Mouse (Mus musculus) forebrain, embryonic 10.5 days (tissue): ENCODE measurements around the gene Gga1. TPM values are rescaled to one million over a fixed set of nuclear protein-coding genes. Genes with fewer than 3 reads are reported as not detected.

ENCODE experiments used
- DNase-seq: peaks from one replicate; pipeline ENCODE4 v3.0.0-alpha.2; 2017; ENCODE audit warnings: low spot score; ENCODE audit errors: extremely low spot score
- H3K27ac ChIP-seq: fragments of 300-500 bp; sonication (generic); 2 replicates; pipeline ENCODE4 v1.5.1; 2016; ENCODE audit warnings: mild to moderate bottlenecking
- H3K27me3 ChIP-seq: fragments of 300-500 bp; sonication (generic); 2 replicates; pipeline ENCODE4 v1.6.1; 2016; ENCODE audit warnings: mild to moderate bottlenecking; ENCODE audit not compliant: poor library complexity, severe bottlenecking
- H3K36me3 ChIP-seq: fragments of 300-500 bp; sonication (generic); replicated peaks from 2 replicates; pipeline ENCODE4 v1.6.1; 2016; ENCODE audit warnings: mild to moderate bottlenecking, moderate library complexity
- H3K4me1 ChIP-seq: fragments of 300-500 bp; sonication (generic); 2 replicates; pipeline ENCODE4 v1.6.1; 2016
- H3K4me3 ChIP-seq: fragments of 300-500 bp; sonication (generic); 2 replicates; pipeline ENCODE4 v1.5.1; 2016; ENCODE audit warnings: mild to moderate bottlenecking, moderate library complexity
- H3K9me3 ChIP-seq: fragments of 300-500 bp; sonication (generic); 2 replicates; pipeline ENCODE4 v1.6.1; 2016; ENCODE audit warnings: mild to moderate bottlenecking, moderate library complexity
- WGBS: fragments of 180-500 bp; shearing (Covaris S2); methylation state at CpG from one replicate; pipeline ENCODE4 v1.1.7; 2016; 5-methylcytosine and 5-hydroxymethylcytosine counted together
- polyA plus RNA-seq: library from polyadenylated mRNA; unstranded; fragments of >200 nt; fragmentation: Nextera tagmentation; extraction: Ambion mirVana; gene quantifications from 2 replicates; pipeline ENCODE4 v1.2.1, GENCODE M21; 2016

The Gga1 gene
- polyA plus RNA-seq, 1 experiment from 2014 or later = 52.6 TPM

DNA sequence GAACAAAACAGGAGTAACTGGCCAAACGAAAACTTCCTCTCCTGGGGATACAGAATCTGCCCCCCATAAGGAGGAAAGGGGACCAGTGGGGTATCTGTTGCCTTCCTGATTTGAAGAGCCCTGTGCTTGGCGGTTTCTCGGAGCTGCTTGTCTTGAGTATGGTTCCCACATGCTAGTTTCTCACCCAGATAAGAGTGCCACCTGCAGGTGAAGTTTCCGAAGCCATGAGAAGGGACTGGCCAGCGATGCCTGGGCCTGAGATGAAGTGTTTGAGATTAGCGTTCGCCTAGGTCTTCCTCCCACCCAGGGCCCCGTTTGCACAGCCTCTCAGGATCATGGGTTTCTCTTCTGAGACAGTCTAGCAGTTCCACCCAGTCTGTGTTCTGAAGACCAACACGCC is 35.0 kb downstream of the Gga1 start:
- H3K4me1 ChIP-seq = peaks cover 46% of the 10 kb centered on the region
- peak; percentile 50 for DNase-seq
- H3K27me3 ChIP-seq = no peaks in the 10 kb centered on the region
- H3K9me3 ChIP-seq = no peaks in the 10 kb centered on the region
- peaks cover 57% of the 10 kb centered on the region for H3K36me3 ChIP-seq
- no peak overlapping the region for H3K27ac ChIP-seq
- WGBS = 38% methylated on average over 9 of the region's 9 CpGs
- H3K4me3 ChIP-seq = no peak overlapping the region

DNA sequence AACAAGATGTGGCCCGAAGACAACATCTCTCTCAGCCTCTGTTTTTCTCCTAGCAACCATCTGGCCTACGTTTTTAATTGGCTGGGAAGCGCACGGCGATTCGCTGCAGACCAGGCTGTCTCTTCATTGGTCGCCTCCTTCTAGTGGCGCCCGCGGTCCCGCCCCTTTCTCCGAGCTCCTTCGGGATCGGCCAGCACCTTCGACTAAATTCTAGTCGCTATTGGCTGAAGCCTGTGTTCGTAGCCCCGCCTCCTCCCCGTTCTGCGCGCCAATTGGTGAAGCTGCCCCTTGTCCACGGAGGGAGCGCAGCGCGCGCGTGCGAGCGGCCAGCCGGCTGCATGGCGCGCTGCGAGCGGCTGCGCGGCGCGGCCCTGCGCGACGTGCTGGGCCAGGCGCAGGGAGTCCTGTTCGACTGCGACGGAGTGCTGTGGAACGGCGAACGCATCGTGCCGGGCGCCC is 36.7 kb downstream of the Gga1 start, which contains the start of gene Pdxp:
Gene Pdxp, plus strand, starts transcription at position 288 of the 459 bp plus-strand sequence.
- no peaks in the 10 kb centered on the region for H3K9me3 ChIP-seq
- H3K4me1 ChIP-seq = peaks cover 55% of the 10 kb centered on the region
- H3K36me3 ChIP-seq = peaks cover 55% of the 10 kb centered on the region
- DNase-seq = peak; percentile 99
- H3K4me3 ChIP-seq = peak within 1 kb of the TSS; percentile 90
- no peaks in the 10 kb centered on the region for H3K27me3 ChIP-seq
- WGBS = under 1% methylated on average over 51 of the region's 51 CpGs
- H3K27ac ChIP-seq = peak within 1 kb of the TSS; percentile 96

DNA sequence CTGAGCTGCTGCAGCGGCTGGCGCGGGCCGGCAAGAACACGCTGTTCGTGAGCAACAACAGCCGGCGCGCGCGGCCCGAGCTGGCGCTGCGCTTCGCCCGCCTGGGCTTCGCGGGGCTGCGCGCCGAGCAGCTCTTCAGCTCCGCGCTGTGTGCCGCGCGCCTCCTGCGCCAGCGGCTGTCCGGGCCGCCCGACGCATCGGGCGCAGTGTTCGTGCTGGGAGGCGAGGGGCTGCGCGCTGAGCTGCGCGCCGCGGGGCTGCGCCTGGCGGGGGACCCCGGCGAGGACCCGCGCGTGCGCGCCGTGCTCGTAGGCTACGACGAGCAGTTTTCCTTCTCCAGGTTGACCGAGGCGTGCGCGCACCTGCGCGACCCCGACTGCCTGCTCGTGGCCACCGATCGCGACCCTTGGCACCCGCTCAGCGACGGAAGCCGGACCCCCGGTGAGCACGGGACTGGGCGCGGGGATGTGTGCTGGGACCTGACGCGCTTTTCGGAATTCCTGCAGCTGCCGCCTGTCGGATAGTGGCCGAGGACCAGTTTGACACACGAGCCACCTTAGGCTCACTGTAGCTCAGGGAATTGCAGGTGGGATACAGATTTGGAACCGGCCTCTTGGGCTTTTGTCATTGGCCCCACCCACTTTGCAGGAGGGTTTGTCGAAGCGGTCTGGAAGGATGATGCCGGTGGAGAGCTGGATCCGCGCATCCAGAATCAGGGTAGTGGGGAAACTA is 37.3 kb downstream of the Gga1 start:
- Histone ChIP-seq H3K36me3 (peaks cover 55% of the 10 kb centered on the region), H3K9me3 (no peaks in the 10 kb centered on the region), H3K4me3 (peak overlapping the region; percentile 90), H3K27ac (peak overlapping the region; percentile 96), H3K27me3 (no peaks in the 10 kb centered on the region), H3K4me1 (peaks cover 55% of the 10 kb centered on the region)
- WGBS = under 1% methylated on average over 86 of the region's 87 CpGs
- peak; percentile 41 for DNase-seq

DNA sequence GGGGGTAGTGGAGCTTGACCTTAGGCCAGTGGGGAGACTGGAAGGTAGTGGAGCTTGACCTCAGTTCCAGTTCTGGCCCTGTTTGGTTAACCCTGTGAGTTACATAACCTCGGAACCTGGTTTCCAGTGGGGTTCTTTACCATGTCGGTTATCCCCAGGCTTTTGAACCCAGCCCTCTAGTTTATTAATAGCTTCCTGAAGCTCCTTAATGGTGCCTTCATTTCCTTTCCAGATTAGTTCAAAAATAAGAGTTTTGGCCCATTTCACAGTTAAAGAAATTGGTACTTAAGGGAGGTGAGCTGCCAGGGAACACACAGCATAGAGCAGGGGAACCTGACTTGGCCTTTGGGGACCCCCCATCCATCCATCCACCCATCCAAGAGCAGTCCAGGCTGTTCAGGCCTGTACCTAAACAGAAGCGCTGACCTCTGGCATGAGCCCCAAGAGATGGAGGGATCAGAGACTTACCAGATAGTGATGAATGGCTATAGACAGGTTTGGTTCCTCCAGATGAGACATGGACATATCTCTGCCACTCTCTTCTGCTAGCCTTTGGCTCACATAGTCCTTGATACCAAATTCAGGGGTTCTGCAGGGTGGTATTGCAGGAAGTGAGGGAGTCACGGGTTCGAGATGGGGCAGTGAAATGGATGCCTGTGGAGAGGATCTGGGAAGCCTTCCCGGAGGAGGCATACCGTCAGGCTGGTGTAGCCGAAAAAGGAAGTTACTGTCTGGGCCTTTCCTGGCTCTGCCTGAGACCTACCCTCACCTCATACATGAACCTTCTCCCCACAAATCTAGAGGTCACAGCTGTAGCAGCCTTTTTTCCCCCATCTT is 38.1 kb downstream of the Gga1 start:
- 53% methylated on average over 8 of the region's 8 CpGs for WGBS
- peaks cover 55% of the 10 kb centered on the region for H3K36me3 ChIP-seq
- peak overlapping the region; percentile 96 for H3K27ac ChIP-seq
- peak overlapping the region; percentile 90 for H3K4me3 ChIP-seq
- DNase-seq = no peak
- peaks cover 55% of the 10 kb centered on the region for H3K4me1 ChIP-seq
- H3K9me3 ChIP-seq = no peaks in the 10 kb centered on the region
- no peaks in the 10 kb centered on the region for H3K27me3 ChIP-seq

DNA sequence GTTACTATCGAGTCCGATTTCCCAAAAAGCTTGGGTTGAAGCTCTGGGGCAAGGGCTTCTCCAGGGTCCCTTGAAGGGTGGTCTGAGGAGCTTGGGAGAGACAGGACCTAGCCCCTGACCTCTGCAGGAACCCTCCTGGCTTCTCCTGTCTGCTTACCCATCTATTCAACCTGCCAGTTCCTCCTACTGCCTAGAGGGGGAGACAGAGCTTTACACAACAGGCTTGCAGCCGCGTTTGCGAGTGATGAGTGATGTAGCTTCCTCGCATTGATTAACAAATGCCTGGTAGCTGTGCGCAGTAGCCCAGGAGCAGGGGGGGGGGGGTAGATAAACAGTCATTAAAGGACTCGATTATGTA is 38.6 kb downstream of the Gga1 start:
- DNase-seq = peak; percentile 71
- H3K4me3 ChIP-seq = peak overlapping the region; percentile 90
- peaks cover 51% of the 10 kb centered on the region for H3K36me3 ChIP-seq
- WGBS = 14% methylated on average over 8 of the region's 8 CpGs
- no peaks in the 10 kb centered on the region for H3K27me3 ChIP-seq
- H3K27ac ChIP-seq = 0 out of 2 replicates have a peak overlapping the region, but pooled peaks have one; percentile 0
- no peaks in the 10 kb centered on the region for H3K9me3 ChIP-seq
- H3K4me1 ChIP-seq = peaks cover 55% of the 10 kb centered on the region

DNA sequence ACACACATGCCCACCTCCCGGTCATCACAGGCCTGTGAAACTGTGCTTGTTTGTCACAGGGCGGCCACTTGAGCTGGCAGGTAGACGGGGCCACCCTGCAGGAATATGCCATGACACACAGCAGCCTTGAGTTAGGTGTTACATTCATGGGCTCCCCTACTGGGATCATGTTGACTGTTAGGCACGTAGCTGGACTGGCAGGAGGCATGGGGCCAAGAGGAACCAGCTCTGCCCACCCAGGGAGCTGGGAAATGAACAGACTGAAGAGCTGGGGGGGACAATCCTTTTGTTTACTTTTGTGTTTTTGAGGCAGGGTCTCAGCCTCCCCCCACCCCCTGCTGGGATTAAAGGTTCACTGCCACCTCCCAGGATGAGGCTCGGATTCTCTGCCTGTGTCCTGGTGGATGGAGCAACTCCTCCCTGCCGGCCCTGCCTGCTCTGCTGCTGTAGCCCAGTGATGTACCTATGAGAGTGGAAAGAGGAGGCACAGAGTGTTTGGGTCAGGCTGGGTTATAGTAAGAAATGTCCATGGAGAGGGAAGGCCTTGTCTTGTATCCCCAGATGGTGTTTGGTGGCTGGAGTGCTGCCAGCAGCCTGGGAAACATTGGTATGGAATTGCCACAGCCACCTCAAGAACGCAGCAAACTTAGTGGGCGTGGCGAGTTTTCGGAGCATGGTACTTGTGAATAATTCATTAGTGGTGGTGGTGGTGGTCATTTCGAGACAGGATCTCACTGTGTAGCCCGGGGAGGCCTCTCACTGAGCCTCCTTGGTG is 39.2 kb downstream of the Gga1 start:
- Histone ChIP-seq H3K9me3 (no peaks in the 10 kb centered on the region), H3K36me3 (peaks cover 46% of the 10 kb centered on the region), H3K4me1 (peaks cover 54% of the 10 kb centered on the region), H3K27me3 (no peaks in the 10 kb centered on the region), H3K4me3 (peak overlapping the region; percentile 90), H3K27ac (0 out of 2 replicates have a peak overlapping the region, but pooled peaks have one; percentile 0)
- DNase-seq = no peak
- WGBS = 72% methylated on average over 12 of the region's 12 CpGs

DNA sequence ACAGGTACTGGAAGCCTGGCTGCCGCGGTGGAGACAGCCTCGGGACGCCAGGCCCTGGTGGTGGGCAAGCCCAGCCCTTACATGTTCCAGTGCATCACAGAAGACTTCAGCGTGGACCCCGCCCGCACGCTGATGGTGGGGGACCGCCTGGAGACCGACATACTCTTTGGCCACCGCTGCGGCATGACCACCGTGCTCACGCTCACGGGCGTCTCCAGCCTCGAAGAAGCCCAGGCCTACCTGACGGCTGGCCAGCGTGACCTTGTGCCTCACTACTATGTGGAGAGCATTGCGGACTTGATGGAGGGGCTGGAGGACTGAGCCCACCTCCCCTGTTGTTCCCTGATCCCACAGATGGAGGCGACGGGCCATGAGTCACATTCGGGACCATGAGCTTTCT is 41.1 kb downstream of the Gga1 start:
- Histone ChIP-seq H3K36me3 (peaks cover 42% of the 10 kb centered on the region), H3K4me3 (no peak overlapping the region)

DNA sequence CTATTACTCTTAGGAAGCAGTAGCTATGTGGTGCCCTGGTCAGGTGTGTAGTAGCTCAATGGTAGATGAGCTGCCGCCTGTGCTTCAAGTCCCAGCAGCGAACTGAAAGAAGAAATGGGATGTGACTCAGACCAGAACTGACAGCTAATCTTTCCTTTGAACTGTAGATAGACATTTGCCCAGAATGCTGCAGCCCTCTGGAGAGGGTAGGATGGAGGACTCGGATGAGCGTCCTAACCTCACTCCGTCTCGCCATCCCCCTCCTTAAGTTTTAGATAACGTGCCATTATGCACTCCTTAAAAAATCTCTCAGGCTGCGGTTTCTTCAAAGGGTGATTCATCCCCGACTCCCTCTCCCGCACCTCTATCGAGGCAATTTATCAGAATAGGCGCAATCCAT is 42.9 kb downstream of the Gga1 start:
- Histone ChIP-seq H3K36me3 (peaks cover 42% of the 10 kb centered on the region), H3K9me3 (no peaks in the 10 kb centered on the region), H3K27me3 (0 out of 2 replicates have a peak, but pooled peaks cover under 1% of the 10 kb centered on the region), H3K4me3 (no peak overlapping the region), H3K27ac (no peak overlapping the region), H3K4me1 (peaks cover 43% of the 10 kb centered on the region)
- 88% methylated on average over 12 of the region's 12 CpGs for WGBS
- DNase-seq = no peak

More for the DNA sequence above, 41.1 kb downstream of the Gga1 start:
- 92% methylated on average over 23 of the region's 23 CpGs for WGBS
- no peaks in the 10 kb centered on the region for H3K9me3 ChIP-seq
- DNase-seq = no peak
- H3K27ac ChIP-seq = no peak overlapping the region
- H3K4me1 ChIP-seq = peaks cover 48% of the 10 kb centered on the region
- no peaks in the 10 kb centered on the region for H3K27me3 ChIP-seq

DNA sequence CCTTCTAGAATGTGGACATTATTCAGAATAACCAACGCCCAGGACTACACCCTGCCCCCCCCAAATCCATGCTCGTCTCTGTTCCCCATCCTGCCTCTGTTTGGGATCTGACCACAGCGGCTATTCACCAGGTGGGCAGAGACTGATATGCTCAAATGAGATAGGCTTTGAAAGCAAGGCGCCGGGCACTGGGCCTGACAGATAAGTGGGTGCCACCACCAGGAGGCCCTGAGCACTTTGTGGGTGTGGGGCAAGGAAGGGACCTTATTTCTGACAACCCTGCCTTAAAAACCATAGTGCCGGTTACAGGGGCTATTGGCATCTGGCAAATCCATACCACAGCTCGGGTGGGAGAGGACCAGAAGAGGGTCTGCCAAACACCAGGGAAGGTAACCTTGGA is 45.7 kb downstream of the Gga1 start:
- Histone ChIP-seq H3K4me1 (peaks cover 46% of the 10 kb centered on the region), H3K27me3 (peaks cover 25% of the 10 kb centered on the region), H3K4me3 (no peak overlapping the region), H3K27ac (no peak overlapping the region), H3K9me3 (no peaks in the 10 kb centered on the region), H3K36me3 (peaks cover 24% of the 10 kb centered on the region)
- WGBS = 84% methylated on average over 7 of the region's 7 CpGs
- DNase-seq = no peak

DNA sequence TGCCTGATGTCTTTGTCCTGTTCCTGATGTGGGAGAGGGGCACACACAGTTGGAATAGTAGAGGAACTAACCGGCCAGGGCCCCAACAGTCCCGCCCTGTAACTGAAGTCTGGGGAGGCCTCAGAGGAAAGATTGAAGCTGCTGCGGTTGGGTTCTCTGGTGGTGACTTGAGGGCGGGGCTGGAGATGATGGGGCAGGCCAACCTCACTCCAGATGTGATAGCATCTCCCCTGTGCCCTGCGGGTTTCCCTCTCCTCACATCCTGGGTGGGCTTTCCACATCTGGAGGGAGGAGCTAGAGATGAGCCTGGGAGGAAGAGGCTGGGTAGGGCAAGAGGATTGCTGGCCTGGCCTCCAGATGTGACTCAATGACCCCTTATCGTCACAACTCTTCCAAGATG is 46.6 kb downstream of the Gga1 start:
- no peak for DNase-seq
- Histone ChIP-seq H3K27ac (peak overlapping the region; percentile 53; the same call in 1 of the 2 replicates), H3K9me3 (no peaks in the 10 kb centered on the region), H3K27me3 (peaks cover 27% of the 10 kb centered on the region), H3K4me1 (peaks cover 52% of the 10 kb centered on the region), H3K36me3 (peaks cover 17% of the 10 kb centered on the region), H3K4me3 (no peak overlapping the region)
- WGBS = 71% methylated on average over 6 of the region's 6 CpGs

DNA sequence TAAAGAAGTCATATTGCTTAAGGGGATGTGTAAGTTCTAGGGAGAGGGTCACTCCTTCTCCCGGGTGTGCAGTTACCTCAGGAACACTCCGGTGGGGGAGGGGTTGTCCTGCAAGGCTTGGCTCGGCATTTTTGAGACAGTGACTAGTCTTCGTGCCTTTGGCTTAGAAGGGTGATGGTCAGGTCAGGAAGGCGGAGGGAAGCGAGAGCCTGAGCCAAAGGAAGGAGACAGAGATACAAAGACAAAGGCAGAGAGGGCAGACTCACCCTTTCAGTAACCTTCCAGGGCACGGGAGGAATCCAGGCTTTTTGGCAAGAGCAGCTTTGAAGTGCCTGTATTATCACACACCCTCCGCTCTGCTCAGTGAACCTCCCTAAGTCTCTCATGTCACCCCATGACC is 48.1 kb downstream of the Gga1 start:
- no peak overlapping the region for H3K4me3 ChIP-seq
- peaks cover 12% of the 10 kb centered on the region for H3K36me3 ChIP-seq
- peaks cover 27% of the 10 kb centered on the region for H3K27me3 ChIP-seq
- peaks cover 54% of the 10 kb centered on the region for H3K4me1 ChIP-seq
- H3K27ac ChIP-seq = peak overlapping the region; percentile 79
- H3K9me3 ChIP-seq = no peaks in the 10 kb centered on the region
- DNase-seq = no peak
- 36% methylated on average over 8 of the region's 8 CpGs for WGBS
